Mouse (Mus musculus) ES-E14 (cell line): ENCODE measurements around the gene Nup107. TPM values are rescaled to one million over a fixed set of nuclear protein-coding genes. Genes with fewer than 3 reads are reported as not detected.

ENCODE experiments used
- DNase-seq: peaks from one replicate; pipeline ENCODE4 v3.0.0-alpha.2; 2013; ENCODE audit warnings: low read depth, low spot score
- H3K27ac ChIP-seq: 2 replicates; pipeline ENCODE4 v1.5.1; 2012; ENCODE audit warnings: low read depth, mild to moderate bottlenecking, low read length, moderate library complexity, mixed read lengths; ENCODE audit not compliant: poor library complexity, insufficient read depth, severe bottlenecking
- H3K36me3 ChIP-seq: 2 replicates; pipeline ENCODE4 v1.6.1; 2012; ENCODE audit warnings: mild to moderate bottlenecking, low read length, moderate library complexity, mixed read lengths; ENCODE audit not compliant: control insufficient read depth, poor library complexity, insufficient read depth, severe bottlenecking
- H3K4me1 ChIP-seq, 2 experiments: fragments of 150-350 bp in 1 of 2; sonication (generic) in 1 of 2; 2 replicates each; pipeline ENCODE4 v1.6.1; 2012; ENCODE audit warnings: low read length in 2 of 2, mild to moderate bottlenecking in 1 of 2, mixed read lengths in 1 of 2; ENCODE audit not compliant: control insufficient read depth in 2 of 2, insufficient read depth in 2 of 2, poor library complexity in 1 of 2
- H3K4me3 ChIP-seq, 2 experiments: fragments of 150-350 bp in 1 of 2; sonication (generic) in 1 of 2; 2 replicates each; pipeline ENCODE4 v1.5.1; 2012; ENCODE audit warnings: low read length in 2 of 2, low read depth in 1 of 2, mild to moderate bottlenecking in 1 of 2, mixed read lengths in 1 of 2; ENCODE audit not compliant: insufficient read depth in 1 of 2, poor library complexity in 1 of 2, severe bottlenecking in 1 of 2
- H3K9ac ChIP-seq: 2 replicates; pipeline ENCODE4 v1.6.1; 2012; ENCODE audit warnings: low read depth, mild to moderate bottlenecking, low read length, mixed read lengths; ENCODE audit not compliant: poor library complexity, insufficient read depth, severe bottlenecking
- H3K9me3 ChIP-seq: fragments of 150-350 bp; sonication (generic); 2 replicates; pipeline ENCODE4 v1.6.1; 2012; ENCODE audit warnings: low read depth, mild to moderate bottlenecking, low read length; ENCODE audit not compliant: control insufficient read depth, insufficient read depth
- CHD2 ChIP-seq: IDR thresholded peaks from 2 replicates; pipeline ENCODE4 v1.6.1; 2014; ENCODE audit warnings: mild to moderate bottlenecking, low read depth, low read length, inconsistent platforms
- HCFC1 ChIP-seq: IDR thresholded peaks from 2 replicates; pipeline ENCODE4 v1.6.1; 2012; ENCODE audit warnings: low read length, inconsistent platforms, borderline replicate concordance; ENCODE audit not compliant: insufficient read depth
- MAFK ChIP-seq: IDR thresholded peaks from 2 replicates; pipeline ENCODE4 v1.6.1; 2014; ENCODE audit warnings: mild to moderate bottlenecking, low read depth, low read length, inconsistent platforms; ENCODE audit not compliant: insufficient read depth
- ZC3H11A ChIP-seq: IDR thresholded peaks from 2 replicates; pipeline ENCODE4 v1.6.1; 2012; ENCODE audit warnings: low read depth, mild to moderate bottlenecking, inconsistent platforms, low read length, borderline replicate concordance
- ZNF384 ChIP-seq: IDR thresholded peaks from 2 replicates; pipeline ENCODE4 v1.6.1; 2012; ENCODE audit warnings: low read depth, low read length, inconsistent platforms
- in situ Hi-C, 2 experiments: fragments of 600-800 bp; cut with MboI; formaldehyde crosslinking; loops; one replicate each; pipeline ENCODE4 v1.15.1; 2025; ENCODE audit warnings: low sequenced_read_pairs in 2 of 2, inconsistent platforms in 1 of 2; ENCODE audit not compliant: unreplicated experiment in 2 of 2
- total RNA-seq: library from RNA; depleted of rRNA; stranded (reverse); fragments of 300-350 nt; gene quantifications from 2 replicates; pipeline ENCODE4 v1.2.3, GENCODE M21; 2012

Gene Nup107
- total RNA-seq, 1 experiment = 80.8 TPM

DNA sequence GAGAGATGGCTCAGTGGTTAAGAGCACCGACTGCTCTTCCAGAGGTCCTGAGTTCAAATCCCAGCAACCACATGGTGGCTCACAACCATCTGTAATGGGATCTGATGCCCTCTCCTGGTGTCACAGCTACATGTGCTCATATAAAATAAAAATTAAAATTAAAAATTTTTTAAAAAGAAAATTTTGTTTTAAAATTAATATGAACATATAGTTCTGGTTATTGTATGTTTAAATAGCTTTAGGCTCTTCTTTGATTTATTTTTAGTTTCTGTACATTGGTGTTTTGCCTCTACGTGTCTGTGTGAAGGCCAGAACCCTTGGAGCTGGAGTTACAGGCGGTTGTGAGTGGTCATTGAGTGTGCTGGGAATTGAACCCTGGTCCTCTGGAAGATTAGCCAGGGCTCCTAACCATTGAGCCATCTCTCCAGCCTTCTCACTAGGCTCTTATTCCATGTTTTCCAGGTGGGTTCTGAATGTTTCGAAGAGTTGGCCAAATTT lies 65.6 kb downstream of the Nup107 start:
- TF ChIP-seq HCFC1 (no peak), MAFK (no peak), ZNF384 (no peak), CHD2 (no peak), ZC3H11A (no peak)
- Histone ChIP-seq H3K4me3 (no peak overlapping the region), H3K9me3 (no peaks in the 10 kb centered on the region), H3K27ac (no peak overlapping the region), H3K9ac (no peak overlapping the region), H3K4me1 (no peaks in the 10 kb centered on the region), H3K36me3 (no peaks in the 10 kb centered on the region)
- no peak for DNase-seq
- in situ Hi-C loops = no loop called here

DNA sequence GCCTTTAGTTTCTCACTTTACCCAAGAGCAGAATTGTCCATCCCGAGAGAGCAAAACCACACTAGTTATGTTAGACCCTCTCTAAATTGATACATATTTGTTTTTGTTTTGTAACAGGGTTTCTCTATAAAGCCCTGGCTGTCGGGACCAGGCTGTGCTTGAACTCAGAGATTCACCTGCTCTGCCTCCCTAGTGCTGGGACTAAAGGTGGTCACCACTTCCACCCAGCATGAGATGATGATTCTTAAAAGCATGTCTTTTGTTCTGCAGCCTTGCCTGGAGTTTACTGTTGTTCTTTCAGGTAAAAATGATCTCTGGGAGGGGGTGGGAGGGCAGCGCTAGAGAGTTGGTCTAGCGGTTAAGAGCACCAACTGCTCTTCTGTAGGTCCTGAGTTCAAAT lies 66.2 kb downstream of the Nup107 start:
- no peaks in the 10 kb centered on the region for H3K4me1 ChIP-seq
- H3K4me3 ChIP-seq = no peak overlapping the region
- in situ Hi-C loops = no loop called here
- H3K27ac ChIP-seq = no peak overlapping the region
- H3K36me3 ChIP-seq = no peaks in the 10 kb centered on the region
- no peak overlapping the region for H3K9ac ChIP-seq
- TF ChIP-seq CHD2 (no peak), HCFC1 (no peak), ZC3H11A (no peak), MAFK (no peak), ZNF384 (no peak)
- no peaks in the 10 kb centered on the region for H3K9me3 ChIP-seq
- no peak for DNase-seq

DNA sequence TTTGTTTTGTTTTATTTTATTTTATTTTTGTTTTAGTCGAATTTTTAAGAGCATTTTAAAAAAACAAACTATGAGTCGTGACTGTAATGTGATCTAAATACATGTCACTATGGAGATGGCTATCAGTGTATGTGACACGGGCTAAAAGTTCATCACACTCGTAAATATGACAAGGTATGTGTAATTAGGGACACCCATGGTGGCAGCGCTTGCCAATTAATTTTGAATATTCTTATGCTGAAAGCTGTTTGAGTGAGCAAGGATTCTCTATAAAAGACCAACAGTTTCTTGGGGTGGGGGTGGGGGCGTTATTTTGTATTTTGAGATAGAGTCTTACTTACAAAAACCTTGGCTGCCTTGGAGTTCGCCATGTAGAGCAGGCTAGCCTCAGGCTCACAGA lies 66.8 kb downstream of the Nup107 start:
- no peak for DNase-seq
- H3K9ac ChIP-seq = no peak overlapping the region
- H3K36me3 ChIP-seq = no peaks in the 10 kb centered on the region
- in situ Hi-C loops = no loop called here
- no peaks in the 10 kb centered on the region for H3K9me3 ChIP-seq
- TF ChIP-seq HCFC1 (no peak), MAFK (no peak), ZNF384 (no peak), CHD2 (no peak), ZC3H11A (no peak)
- no peaks in the 10 kb centered on the region for H3K4me1 ChIP-seq
- no peak overlapping the region for H3K27ac ChIP-seq
- H3K4me3 ChIP-seq = no peak overlapping the region

DNA sequence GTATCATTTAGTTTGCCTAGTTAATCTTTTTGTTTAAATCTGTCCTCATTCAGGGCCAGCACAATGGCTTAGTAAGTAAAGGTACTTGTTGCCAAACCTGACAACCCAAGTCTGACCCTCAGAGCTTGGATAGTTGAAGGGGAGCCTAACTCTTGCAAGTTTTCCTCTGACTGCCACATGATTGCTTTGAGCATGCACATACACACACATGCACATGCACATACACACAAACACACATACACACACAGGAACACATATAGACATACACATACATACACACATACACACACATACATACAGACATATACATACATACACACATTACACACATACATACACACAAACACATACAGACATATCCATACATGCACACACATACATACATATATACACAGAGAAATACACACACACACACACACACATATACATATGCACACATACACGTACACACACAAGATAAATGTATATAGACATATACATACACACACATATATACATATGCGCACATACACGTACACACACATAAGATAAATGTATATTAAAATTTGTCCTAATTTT lies 67.6 kb downstream of the Nup107 start:
- Histone ChIP-seq H3K4me1 (no peaks in the 10 kb centered on the region), H3K36me3 (no peaks in the 10 kb centered on the region), H3K9me3 (no peaks in the 10 kb centered on the region), H3K4me3 (no peak overlapping the region), H3K9ac (no peak overlapping the region), H3K27ac (no peak overlapping the region)
- in situ Hi-C loops = no loop called here
- no peak for TF ChIP-seq MAFK
- TF ChIP-seq ZC3H11A = no peak
- no peak for TF ChIP-seq CHD2
- no peak for TF ChIP-seq HCFC1
- TF ChIP-seq ZNF384 = no peak
- DNase-seq = no peak

DNA sequence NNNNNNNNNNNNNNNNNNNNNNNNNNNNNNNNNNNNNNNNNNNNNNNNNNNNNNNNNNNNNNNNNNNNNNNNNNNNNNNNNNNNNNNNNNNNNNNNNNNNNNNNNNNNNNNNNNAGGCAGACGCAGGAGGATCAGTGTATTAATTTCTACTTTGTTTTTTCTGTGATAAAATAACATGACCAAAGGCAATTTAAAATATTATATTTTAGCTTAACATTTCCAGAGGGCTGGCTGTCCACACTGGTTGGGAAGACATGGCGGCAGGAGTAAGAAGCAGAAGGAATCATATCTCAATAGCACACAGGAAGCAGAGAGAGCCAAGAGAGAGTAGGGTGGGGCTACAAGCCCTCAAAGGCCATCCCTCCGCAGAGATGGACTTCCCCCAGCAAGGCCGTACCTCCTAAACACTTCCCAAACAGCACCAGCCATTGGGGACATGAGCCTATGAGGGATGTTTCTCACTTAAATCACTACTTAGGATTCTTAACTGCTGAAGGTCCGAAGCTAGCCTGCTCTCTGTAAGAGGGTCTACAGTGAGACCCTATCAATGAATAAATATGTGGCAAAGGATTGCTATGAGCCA lies 68.3 kb downstream of the Nup107 start:
- no peaks in the 10 kb centered on the region for H3K9me3 ChIP-seq
- H3K4me3 ChIP-seq = no peak overlapping the region
- peaks cover 0 to under 1% of the 10 kb centered on the region in 2 experiments; a peak in 1 of 4 replicates for H3K4me1 ChIP-seq
- in situ Hi-C loops = no loop called here
- no peak overlapping the region for H3K9ac ChIP-seq
- no peak for TF ChIP-seq HCFC1
- TF ChIP-seq MAFK = no peak
- TF ChIP-seq ZNF384 = no peak
- TF ChIP-seq CHD2 = no peak
- DNase-seq = no peak
- H3K27ac ChIP-seq = no peak overlapping the region; the same call in 1 of the 2 replicates
- no peaks in the 10 kb centered on the region for H3K36me3 ChIP-seq
